Mouse (Mus musculus) v-Abl transformed pro-B cells (cell line): ENCODE measurements at regions not wholly inside any gene's neighbourhood (a gene's known extent, or its start where the extent isn't known, plus 50 kb on each side); places are given as distances from the start of the nearest gene placed in this dataset.

Source experiments
- in situ Hi-C, 2 experiments: fragments of 400-800 bp; cut with MboI; formaldehyde crosslinking; loops; one replicate each; pipeline ENCODE4 v1.15.1; 2025; ENCODE audit not compliant: unreplicated experiment in 2 of 2

DNA sequence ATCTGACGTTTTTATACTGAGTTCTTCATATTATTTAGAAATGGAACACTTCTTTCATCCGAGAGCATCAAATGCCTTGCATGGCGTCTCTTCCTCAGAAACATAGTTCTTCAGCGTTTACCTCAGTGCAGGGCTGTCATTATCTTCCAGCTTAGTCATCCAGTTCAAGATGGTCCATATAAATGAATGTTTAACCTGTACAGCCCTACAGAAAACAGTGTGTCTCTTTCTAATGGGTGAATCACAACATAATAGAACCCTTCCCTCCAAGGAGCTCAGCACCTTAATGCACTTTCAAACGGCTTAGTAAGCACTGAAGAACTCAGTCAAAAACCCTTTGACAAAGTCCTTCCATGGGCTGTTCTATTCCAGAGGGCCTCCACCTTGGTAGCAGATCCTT lies 49.8 kb upstream of the Atp2b1 start:
- in situ Hi-C loops: no loop called here
